Mouse (Mus musculus) heart, postnatal 14 days (tissue): ENCODE measurements around the gene Rnase10. TPM values are rescaled to one million over a fixed set of nuclear protein-coding genes. Genes with fewer than 3 reads are reported as not detected.
"Not testable (repeated sequence)": the region's sequence is repeated elsewhere in the genome, so short reads cannot be mapped to it uniquely, and the experiment has no call there.

ENCODE experiments used
- DNase-seq, 2 experiments: peaks; one replicate each; pipeline ENCODE4 v3.0.0; 2021 to 2022
- intact Hi-C: fragments of 180-260 bp; cut with DNase I; formaldehyde crosslinking; loops from one replicate; pipeline ENCODE4 v1.15.1; 2025
- long read RNA-seq, 2 experiments: library from polyadenylated mRNA; stranded (forward); transcript quantifications; one replicate each; pipeline ENCODE4 v2.0.0; 2021
- total RNA-seq, 2 experiments: library from RNA; stranded (reverse); gene quantifications; 2 replicates each; pipeline ENCODE4 v1.2.3; 2021

The Rnase10 gene
- under 1 TPM in 1 of 2 experiments, not detected in 1; 0.22 TPM for total RNA-seq
- long read RNA-seq, experiment 1, partial matches to known transcripts = 0 of 1 reads
- long read RNA-seq, experiment 1, other reads (novel, unspliced or antisense) = 0 of 1 reads
- long read RNA-seq, experiment 2 = 0 reads

- intact Hi-C loops = no loop called here
- DNase-seq = no peak
Observed at GRCm38 (mm10) chr14:51007152-51007801, at the start of gene Rnase10. Rnase10 (plus strand) TSS chr14:51007751.

DNA sequence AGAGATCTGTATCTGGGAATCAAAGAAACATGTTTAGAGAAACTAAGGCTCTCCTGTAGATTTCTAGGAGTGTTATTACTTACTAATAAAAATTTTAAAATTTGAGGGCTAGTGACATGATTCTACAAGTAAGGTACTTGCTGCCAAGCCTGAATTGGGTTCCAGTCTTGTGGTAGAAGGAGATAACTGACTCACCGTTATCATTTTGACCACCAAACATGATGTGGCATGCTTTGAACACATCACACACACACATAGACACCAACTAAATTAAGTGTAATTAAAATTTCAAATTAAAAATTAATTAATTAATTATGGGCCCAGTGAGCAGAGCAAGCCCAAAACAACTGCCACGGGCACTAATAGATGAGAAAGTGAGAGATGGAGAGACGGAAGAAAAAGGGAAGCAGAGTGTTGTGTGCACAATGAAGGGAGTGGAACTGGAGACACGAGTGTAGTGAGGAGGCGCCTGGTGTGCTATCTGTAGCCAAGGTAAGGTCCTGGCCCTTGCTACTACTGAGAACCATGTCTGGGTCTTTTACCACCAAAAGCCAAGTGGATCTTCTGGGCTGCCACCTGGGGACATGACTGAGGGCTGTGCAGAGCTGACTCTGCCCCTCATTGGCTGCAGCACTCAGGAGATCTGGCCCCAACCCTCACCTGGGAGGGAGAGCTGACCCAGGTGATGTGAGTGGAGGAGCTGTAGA, 49.1 kb upstream of the Rnase10 start:
- intact Hi-C loops, DNase-seq: not testable (repeated sequence)

- intact Hi-C loops = no loop called here
- DNase-seq = no peak
Observed at GRCm38 (mm10) chr14:50968216-50968980, 39.2 kb upstream of the Rnase10 start.

- intact Hi-C loops = no loop called here
- DNase-seq = no peak
Observed at GRCm38 (mm10) chr14:50969041-50969440, 38.5 kb upstream of the Rnase10 start.

- intact Hi-C loops = no loop called here
- peak in 1 of 2 experiments; percentile 37 for DNase-seq
Observed at GRCm38 (mm10) chr14:50969558-50970544, 37.7 kb upstream of the Rnase10 start.

DNA sequence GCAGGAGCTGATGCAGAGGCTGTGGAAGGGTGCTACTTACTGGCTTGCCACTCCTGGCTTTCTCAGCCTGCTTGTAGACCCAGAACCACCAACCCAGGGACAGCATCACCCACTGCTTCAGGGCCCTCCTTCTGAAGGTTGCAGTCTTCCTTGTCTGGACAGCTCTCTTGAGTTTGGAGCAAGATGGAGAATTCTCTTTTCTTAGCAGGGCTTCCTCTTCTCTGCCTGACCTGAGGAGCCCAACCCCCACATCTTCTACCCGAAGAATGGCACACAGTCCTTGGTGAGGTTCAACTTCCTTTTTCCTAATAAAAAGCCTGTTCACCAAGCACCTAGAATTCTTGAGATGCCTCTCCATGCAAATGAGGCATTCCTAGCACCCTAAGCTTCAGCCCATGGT, 36.7 kb upstream of the Rnase10 start:
- intact Hi-C loops = no loop called here
- DNase-seq = no peak

GRCm38 (mm10) chr14:50973054-50973453, 34.5 kb upstream of the Rnase10 start:
- intact Hi-C loops, DNase-seq: not testable (repeated sequence)

DNA sequence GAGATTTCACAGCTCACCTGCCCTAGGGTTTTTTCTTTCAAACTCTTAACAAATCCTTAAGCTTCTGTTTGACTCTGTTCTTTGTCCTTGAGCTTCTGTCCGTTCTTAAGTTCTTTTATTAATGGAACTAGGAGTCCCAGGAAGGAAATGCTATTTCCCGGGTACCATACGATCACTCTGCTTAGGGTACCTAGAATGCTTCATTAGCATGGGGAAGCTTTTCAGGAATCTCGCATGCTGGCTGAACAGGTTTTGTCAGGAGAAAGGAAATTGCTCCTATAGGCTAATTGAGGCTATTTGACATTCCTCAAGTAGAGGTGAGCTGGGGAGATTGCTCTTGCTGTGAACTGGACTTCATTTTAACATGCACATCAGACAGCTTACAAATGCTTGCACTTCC, 33.9 kb upstream of the Rnase10 start:
- no peak for DNase-seq
- intact Hi-C loops = no loop called here

- no peak for DNase-seq
- intact Hi-C loops = no loop called here
Observed at GRCm38 (mm10) chr14:50975001-50975400, 32.5 kb upstream of the Rnase10 start.

GRCm38 (mm10) chr14:50976674-50977073, 30.9 kb upstream of the Rnase10 start:
- DNase-seq = no peak
- intact Hi-C loops = loop anchor here (1.0 to 2.0 kb wide), 2 partner anchors 46 to 88 kb away; no protein-coding TSS in a partner anchor

DNA sequence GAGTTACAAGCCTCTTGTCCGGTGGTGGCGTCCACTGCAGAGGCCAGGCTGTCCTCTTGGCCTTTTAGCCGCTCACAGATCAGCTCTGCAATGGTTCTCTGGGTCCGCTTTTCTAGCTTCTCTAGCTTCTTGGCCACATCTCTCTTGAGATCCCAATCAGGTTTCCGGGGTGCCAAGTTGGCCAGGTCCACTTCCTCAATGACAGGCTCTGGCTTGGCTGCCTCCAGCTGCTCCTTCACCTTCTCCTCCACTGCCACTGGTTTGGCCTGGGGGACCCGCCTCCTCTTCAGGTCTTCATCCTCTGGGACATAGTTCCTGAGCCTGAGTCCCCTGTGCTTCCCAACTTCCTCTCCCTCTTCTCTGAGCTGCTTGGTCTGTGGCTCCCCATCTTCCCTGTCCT, 29.1 kb upstream of the Rnase10 start:
- DNase-seq, intact Hi-C loops: not testable (repeated sequence)

GRCm38 (mm10) chr14:50979631-50980030, 27.9 kb upstream of the Rnase10 start:
- DNase-seq = no peak
- intact Hi-C loops = no loop called here

DNA sequence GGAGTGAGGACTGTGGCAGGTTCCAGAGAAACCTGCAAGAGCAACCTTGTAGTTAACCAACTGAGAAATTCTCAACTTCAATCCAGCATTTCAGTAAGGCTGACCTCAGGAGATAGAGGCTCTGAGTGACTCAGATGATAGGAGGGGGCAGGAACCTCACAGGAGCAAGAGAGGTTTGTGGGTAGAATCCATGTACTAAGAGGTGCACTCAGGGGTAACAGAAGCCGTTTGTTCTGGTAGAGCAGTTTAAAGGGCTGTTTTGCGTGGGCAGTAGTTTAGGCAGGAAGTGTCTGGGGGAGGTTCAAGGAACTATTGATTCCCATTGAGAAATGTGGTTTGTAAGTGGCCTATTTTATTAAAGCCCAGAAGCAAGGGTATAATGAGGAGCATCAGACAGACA, 26.3 kb upstream of the Rnase10 start:
- intact Hi-C loops = no loop called here
- DNase-seq = no peak

DNA sequence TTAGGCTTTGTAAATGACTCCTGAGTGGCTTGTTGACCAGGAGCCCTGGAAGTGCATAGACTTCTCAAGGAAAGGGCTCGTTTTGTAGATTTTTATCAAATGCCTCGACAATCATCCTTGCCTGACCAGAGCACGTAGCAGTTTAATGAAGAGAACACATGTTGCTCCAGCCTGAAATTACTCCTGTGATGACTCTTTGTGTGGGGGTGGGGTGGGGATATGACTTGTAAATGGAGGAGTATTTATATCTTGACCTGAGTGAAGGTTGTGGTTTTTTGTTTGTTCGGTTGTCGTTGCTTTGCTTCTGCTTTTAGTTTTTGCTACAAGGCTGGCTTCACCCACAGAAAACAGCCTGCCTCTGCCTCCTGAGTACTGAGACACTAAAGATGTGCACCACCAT, 25.7 kb upstream of the Rnase10 start:
- intact Hi-C loops = no loop called here

DNA sequence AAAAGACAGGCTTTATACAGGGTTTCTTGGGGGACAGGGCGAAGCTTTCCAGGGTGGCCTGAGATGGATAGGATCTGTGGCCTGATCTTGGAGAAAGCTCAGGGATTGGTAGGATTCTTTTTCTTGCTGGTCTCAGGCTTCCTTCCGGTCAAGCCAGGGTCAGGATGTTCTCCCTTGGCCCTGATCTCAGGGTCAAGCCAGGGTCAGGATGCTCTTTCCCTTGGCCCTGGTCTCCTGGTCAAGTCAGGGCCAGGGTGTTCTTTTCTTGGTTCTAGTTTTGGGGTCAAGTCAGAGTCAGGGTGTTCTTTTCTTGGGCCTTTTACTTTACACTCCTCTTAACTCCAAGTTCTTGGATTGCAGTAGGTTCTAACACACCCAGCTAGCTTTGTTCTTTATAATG, 19.9 kb upstream of the Rnase10 start:
- intact Hi-C loops = no loop called here
- DNase-seq = no peak

More for the DNA sequence above, 25.7 kb upstream of the Rnase10 start:
- DNase-seq = no peak

- DNase-seq = no peak
- intact Hi-C loops = no loop called here
Observed at GRCm38 (mm10) chr14:50991037-50991436, 16.5 kb upstream of the Rnase10 start.

GRCm38 (mm10) chr14:50997088-50997487, 10.5 kb upstream of the Rnase10 start:
- intact Hi-C loops = no loop called here

DNA sequence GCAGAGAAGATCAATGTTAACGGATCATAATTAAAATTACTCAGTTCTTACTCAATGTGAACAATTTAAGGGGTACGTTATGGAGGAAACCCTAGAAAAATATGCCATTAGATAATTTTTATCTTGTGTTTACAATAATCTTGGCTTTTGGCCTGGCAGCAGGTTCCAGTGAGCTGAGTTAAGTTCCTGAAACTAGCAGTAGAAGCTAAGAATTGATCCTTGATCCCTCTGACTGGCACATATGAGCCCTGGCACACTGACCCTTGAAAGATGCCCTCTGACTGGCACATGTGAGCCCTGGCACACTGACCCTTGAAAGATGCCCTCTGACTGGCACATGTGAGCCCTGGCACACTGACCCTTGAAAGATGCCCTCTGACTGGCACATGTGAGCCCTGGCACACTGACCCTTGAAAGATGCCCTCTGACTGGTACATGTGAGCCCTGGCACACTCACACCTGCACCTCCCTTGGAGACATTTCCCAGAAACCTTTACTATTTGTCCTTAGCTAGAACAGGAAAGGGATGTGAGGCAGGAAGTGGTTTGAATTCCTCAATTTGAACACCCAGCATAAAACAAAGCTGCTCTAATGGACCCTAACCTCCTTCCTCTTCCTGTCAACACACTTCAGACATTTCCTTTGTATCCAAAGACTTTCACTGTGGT, 9.4 kb upstream of the Rnase10 start:
- no peak for DNase-seq
- intact Hi-C loops = no loop called here

More at GRCm38 (mm10) chr14:50997088-50997487, 10.5 kb upstream of the Rnase10 start:
- DNase-seq = no peak
